In the genomic region with DNA sequence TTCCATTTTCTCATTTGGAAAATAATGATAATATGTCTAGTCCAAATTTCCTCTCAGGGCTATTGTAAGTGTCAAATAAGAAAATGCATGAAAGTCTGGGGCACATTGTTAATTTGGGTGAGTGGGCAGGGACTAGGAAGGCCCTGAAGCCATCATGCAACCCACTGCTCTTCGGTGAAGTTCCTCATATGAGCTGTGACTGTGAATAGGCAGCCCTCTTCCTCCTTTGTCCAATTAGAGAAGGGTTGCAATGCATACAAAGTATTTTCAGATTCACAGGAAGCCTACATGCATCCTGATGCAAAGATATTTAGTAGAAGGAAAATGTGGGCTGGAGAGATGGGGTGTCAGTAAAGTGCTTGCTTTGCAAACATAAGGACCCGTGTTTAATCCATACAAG, we compare ENCODE assay signal across 17 mouse cellular contexts.
"Had no signal": no experiment of that assay in that cellular context is flagged by ENCODE, and none has a peak within 500 bp of the region (broad histone marks: within the 10 kb centered on the region; RNA-seq: fewer than 3 reads in every experiment).

No protein-coding gene starts in this region.

- DNase-seq: gastrocnemius, adult 2 months; gastrocnemius, postnatal 10 days; gastrocnemius, postnatal 25 days; heart, adult 18-20 months; heart, postnatal 10 days; heart, postnatal 4 days; kidney, adult 11 months; kidney, adult 2 months; kidney, adult 9 months; kidney, postnatal 14 days; kidney, postnatal 36 days; layer of hippocampus, adult 9-11 months; layer of hippocampus, postnatal 36 days; left cerebral cortex, postnatal 4 days had no signal

- ATAC-seq: hindbrain, postnatal 0 days; intestine, embryonic 16.5 days; liver, embryonic 12.5 days had no signal
